Mouse (Mus musculus) heart, adult 2 months (tissue): ENCODE results near the gene Spata31d1c. TPM values are rescaled to one million over a fixed set of nuclear protein-coding genes. Genes with fewer than 3 reads are reported as not detected.

Experiments used
- DNase-seq, 2 experiments: peaks; one replicate each; pipeline ENCODE4 v3.0.0; 2021
- H3K27ac ChIP-seq: fragments of 200-600 bp; 2 replicates; pipeline ENCODE4 v1.8.1; 2022
- H3K27me3 ChIP-seq: fragments of 200-500 bp; 2 replicates; pipeline ENCODE4 v1.6.1; 2012; ENCODE audit warnings: mild to moderate bottlenecking, low read length, inconsistent platforms, mixed read lengths; ENCODE audit not compliant: control insufficient read depth, insufficient read depth
- H3K36me3 ChIP-seq: fragments of 200-500 bp; 2 replicates; pipeline ENCODE4 v1.6.1; 2012; ENCODE audit warnings: low read length, inconsistent platforms; ENCODE audit not compliant: control insufficient read depth, insufficient read depth
- H3K4me1 ChIP-seq: fragments of 200-500 bp; 2 replicates; pipeline ENCODE4 v1.6.1; 2011; ENCODE audit warnings: low read length; ENCODE audit not compliant: control insufficient read depth, insufficient read depth
- H3K4me3 ChIP-seq: fragments of 200-600 bp; 2 replicates; pipeline ENCODE4 v1.8.1; 2022
- H3K79me2 ChIP-seq: fragments of 200-500 bp; replicated peaks from 2 replicates; pipeline ENCODE4 v1.6.1; 2012; ENCODE audit warnings: mild to moderate bottlenecking, inconsistent platforms, low read length, moderate library complexity, mixed read lengths; ENCODE audit not compliant: control insufficient read depth, insufficient read depth
- H3K9ac ChIP-seq: fragments of 200-500 bp; 2 replicates; pipeline ENCODE4 v1.6.1; 2012; ENCODE audit warnings: low read depth, mild to moderate bottlenecking, control low read depth, inconsistent platforms, low read length, mixed read lengths
- CTCF ChIP-seq: fragments of 200-600 bp; IDR thresholded peaks from 2 replicates; pipeline ENCODE4 v1.8.1; 2022; ENCODE audit warnings: antibody characterized with exemption, mild to moderate bottlenecking, moderate library complexity
- EP300 ChIP-seq: fragments of 200-500 bp; IDR thresholded peaks from 2 replicates; pipeline ENCODE4 v1.6.1; 2011; ENCODE audit warnings: low read depth, low read length, control low read depth; ENCODE audit not compliant: insufficient read depth
- POLR2A ChIP-seq: fragments of 200-500 bp; IDR thresholded peaks from 2 replicates; pipeline ENCODE4 v1.6.1; 2011; ENCODE audit warnings: mild to moderate bottlenecking, low read depth, low read length, control low read depth; ENCODE audit not compliant: insufficient read depth
- WGBS: fragments of 180-500 bp; shearing (Covaris S2); methylation state at CpG from one replicate; pipeline ENCODE4 v1.1.7; 2018; 5-methylcytosine and 5-hydroxymethylcytosine counted together
- intact Hi-C: fragments of 180-260 bp; cut with DNase I; formaldehyde crosslinking; loops from one replicate; pipeline ENCODE4 v1.15.1; 2025
- long read RNA-seq: library from polyadenylated mRNA; stranded (forward); transcript quantifications from one replicate; pipeline ENCODE4 v2.0.0, GENCODE M21; 2021
- polyA plus RNA-seq: library from polyadenylated mRNA; depleted of rRNA; stranded (reverse); fragments of >200 nt; gene quantifications from 2 replicates; pipeline ENCODE4 v1.2.3, GENCODE M21; 2012; rRNA removed
- total RNA-seq, 2 experiments: library from RNA; stranded (reverse); gene quantifications; 2 replicates each; pipeline ENCODE4 v1.2.3; 2021

Spata31d1c gene
- not detected for total RNA-seq
- polyA plus RNA-seq = not detected in 2 replicates
- long read RNA-seq = 0 reads

DNA sequence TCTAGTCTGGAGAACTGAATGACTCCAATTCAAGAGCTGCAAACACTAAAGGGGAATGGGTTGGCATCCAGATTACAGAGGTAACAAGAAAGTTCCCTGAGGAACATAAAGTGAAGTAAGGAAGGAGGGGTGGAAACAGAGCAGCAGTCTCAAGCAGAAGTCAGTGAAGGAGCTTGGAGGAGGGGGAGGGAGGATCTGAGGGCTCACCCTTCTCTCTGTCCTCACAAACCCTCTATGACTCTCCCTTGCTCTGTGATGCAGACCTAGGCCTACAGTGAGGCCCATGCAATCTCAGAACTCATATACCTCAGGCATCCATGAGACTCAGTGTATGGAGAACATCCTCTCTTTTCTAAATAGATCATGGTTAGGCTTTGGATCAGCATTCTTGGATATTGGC lies at the start of gene Spata31d1c:
TSS of gene Spata31d1c (plus strand) at position 301 of the 400 bp plus-strand sequence.
- Histone ChIP-seq H3K9ac (no peak within 1 kb of the TSS), H3K27me3 (no peaks in the 10 kb centered on the region), H3K4me3 (no peak within 1 kb of the TSS), H3K27ac (no peak within 1 kb of the TSS), H3K36me3 (no peaks in the 10 kb centered on the region), H3K4me1 (no peaks in the 10 kb centered on the region), H3K79me2 (no peaks in the 10 kb centered on the region)
- no peak for TF ChIP-seq CTCF
- no peak for TF ChIP-seq POLR2A
- no peak for TF ChIP-seq EP300
- intact Hi-C loops = no loop called here
- DNase-seq = no peak

DNA sequence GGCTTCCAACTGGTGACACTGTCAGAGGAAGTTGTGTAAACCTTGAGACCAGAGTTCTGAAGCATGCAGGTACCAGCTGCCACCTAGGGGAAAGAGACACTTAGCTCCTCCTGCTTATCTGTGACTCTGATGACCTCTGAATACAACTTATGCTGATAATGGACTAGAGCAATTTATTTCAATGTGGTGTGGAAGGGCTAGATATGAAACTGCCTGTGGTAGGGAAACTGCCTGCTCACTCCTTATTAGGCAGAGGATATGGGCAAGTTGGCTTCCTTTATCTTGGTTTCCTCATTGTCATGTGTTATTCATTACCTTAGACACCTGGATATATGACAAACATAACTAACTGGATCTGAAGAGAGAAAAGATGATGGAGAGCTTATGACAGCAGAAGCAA lies 44.0 kb upstream of the Spata31d1c start:
- Histone ChIP-seq H3K4me1 (no peaks in the 10 kb centered on the region), H3K4me3 (no peak overlapping the region), H3K27ac (no peak overlapping the region), H3K36me3 (no peaks in the 10 kb centered on the region), H3K79me2 (no peaks in the 10 kb centered on the region), H3K27me3 (no peaks in the 10 kb centered on the region), H3K9ac (no peak overlapping the region)
- intact Hi-C loops = no loop called here
- no peak for DNase-seq
- TF ChIP-seq CTCF = no peak
- no peak for TF ChIP-seq POLR2A
- no peak for TF ChIP-seq EP300

DNA sequence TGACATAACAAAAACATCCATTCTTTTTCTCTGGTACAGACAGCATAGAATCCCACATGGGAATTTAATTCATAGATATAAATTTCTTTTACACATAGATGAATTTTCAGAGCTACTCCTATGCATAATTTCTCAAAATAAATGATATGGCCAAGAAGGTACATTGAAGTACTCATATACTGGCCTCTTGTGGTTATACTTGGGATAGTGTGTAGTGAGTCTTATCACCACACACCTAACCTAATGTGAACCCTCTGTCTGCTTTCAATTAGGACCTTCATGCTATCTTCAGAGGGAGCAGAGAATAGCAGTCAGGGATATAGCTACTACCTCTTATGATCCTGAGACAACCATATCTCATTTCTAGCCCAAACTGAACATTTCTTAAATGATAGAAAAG lies 27.4 kb upstream of the Spata31d1c start:
- Histone ChIP-seq H3K27me3 (no peaks in the 10 kb centered on the region), H3K9ac (no peak overlapping the region), H3K27ac (no peak overlapping the region), H3K36me3 (no peaks in the 10 kb centered on the region), H3K79me2 (no peaks in the 10 kb centered on the region), H3K4me3 (no peak overlapping the region), H3K4me1 (no peaks in the 10 kb centered on the region)
- DNase-seq = no peak
- intact Hi-C loops = no loop called here
- TF ChIP-seq EP300 = no peak
- peak; percentile 19; the same call in 1 of the 2 replicates for TF ChIP-seq CTCF

DNA sequence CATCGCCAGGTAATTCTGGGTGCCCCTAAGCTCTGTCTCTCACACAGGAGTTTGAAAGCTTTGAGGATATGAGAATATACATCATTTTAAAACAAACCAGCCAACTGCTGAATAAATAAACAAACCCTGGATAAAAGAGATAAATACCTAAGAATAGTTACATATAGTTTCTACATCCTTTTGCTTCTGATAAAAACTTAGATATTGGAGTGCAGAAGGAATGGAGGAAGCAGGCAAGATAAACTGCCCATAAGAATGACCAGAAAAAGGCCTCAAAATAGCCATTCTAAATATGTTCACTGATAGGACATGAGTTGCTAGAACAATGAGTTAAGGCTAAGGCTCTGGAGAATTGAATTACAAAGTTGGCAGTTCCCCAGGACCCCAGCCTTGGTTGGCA lies 26.1 kb upstream of the Spata31d1c start:
- WGBS = 56% methylated on average over 1 of the region's 1 CpGs
- Histone ChIP-seq H3K79me2 (no peaks in the 10 kb centered on the region), H3K9ac (no peak overlapping the region), H3K36me3 (no peaks in the 10 kb centered on the region), H3K27ac (no peak overlapping the region), H3K4me3 (no peak overlapping the region), H3K4me1 (no peaks in the 10 kb centered on the region), H3K27me3 (no peaks in the 10 kb centered on the region)
- TF ChIP-seq EP300 (no peak), POLR2A (no peak), CTCF (no peak)
- intact Hi-C loops = no loop called here
- no peak for DNase-seq

DNA sequence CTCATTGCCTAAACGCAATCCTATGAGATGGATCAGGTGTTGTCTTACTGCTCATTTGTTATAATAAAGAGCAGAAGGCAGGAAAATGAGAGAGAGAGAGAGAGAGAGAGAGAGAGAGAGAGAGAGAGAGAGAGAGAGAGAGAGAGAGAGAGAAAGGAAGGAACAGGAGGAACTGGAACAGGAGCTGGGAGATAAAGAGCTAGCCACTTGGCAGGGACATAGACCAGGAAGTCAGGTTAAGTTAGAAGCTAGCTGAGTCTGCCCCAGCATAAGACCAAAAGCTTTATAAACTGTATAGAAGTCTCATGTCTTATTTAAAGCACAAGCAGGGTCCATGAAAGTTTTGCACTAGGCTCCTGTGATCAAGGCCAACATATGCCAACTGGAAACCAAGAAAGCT lies 24.9 kb upstream of the Spata31d1c start:
- Histone ChIP-seq H3K27me3 (no peaks in the 10 kb centered on the region), H3K36me3 (no peaks in the 10 kb centered on the region), H3K79me2 (no peaks in the 10 kb centered on the region), H3K4me1 (no peaks in the 10 kb centered on the region), H3K9ac (no peak overlapping the region), H3K27ac (no peak overlapping the region), H3K4me3 (no peak overlapping the region)
- intact Hi-C loops = no loop called here
- 61% methylated on average over 1 of the region's 1 CpGs for WGBS
- no peak for DNase-seq
- TF ChIP-seq POLR2A (no peak), EP300 (no peak), CTCF (no peak)

DNA sequence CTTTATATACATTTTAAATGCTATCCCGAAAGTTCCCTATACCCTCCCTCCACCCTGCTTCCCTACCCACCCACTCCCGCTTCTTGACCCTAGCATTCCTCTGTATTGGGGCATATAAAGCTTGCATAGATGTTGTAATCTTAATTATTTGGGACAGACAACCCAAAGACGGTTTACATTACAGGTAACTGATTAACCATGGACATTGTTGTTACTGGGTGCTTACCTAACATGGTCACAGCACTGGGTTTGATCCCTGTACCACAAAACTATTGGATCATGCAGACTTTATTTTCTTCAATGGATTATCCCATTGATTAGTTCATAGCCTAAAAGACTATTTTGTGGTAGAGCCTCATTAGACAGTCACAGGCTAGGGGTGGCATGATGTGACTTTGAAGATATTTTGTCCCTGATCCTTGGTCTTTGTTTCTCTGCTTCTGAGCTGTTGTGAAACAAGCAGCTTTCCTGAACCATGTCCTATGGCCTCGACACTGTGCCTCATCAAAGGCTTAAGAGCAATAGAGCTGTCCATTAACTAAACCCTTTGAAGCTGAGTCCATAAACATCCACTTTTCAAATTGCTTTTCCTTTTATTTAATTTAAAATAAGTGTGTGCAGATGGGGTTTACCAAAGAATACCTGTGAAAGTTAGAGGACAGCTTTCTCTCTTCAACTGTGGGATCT lies 21.7 kb upstream of the Spata31d1c start:
- no peak for TF ChIP-seq POLR2A
- no peak for TF ChIP-seq CTCF
- TF ChIP-seq EP300 = no peak
- H3K36me3 ChIP-seq = no peaks in the 10 kb centered on the region
- WGBS = 72% methylated on average over 4 of the region's 4 CpGs
- H3K4me1 ChIP-seq = no peaks in the 10 kb centered on the region
- no peaks in the 10 kb centered on the region for H3K79me2 ChIP-seq
- no peak for DNase-seq
- H3K9ac ChIP-seq = no peak overlapping the region
- no peaks in the 10 kb centered on the region for H3K27me3 ChIP-seq
- intact Hi-C loops = no loop called here
- H3K4me3 ChIP-seq = no peak overlapping the region
- H3K27ac ChIP-seq = no peak overlapping the region
